Mouse (Mus musculus) kidney, postnatal 10 days (tissue): Measurements from ENCODE around the gene Eml3.
"Not testable (repeated sequence)": the region's sequence is repeated elsewhere in the genome, so short reads cannot be mapped to it uniquely, and the experiment has no call there.

ENCODE experiments used
- DNase-seq: peaks from one replicate; pipeline ENCODE4 v3.0.0; 2021; ENCODE audit warnings: mixed read lengths

Eml3 gene

GRCm38 (mm10) chr19:8953135-8954039 is 24.0 kb downstream of the Eml3 start, which contains the start of gene Tut1:
TSS of gene Tut1 (plus strand) at chr19:8953847.
- DNase-seq: peak; percentile 92

GRCm38 (mm10) chr19:8954171-8954570 is 24.8 kb downstream of the Eml3 start:
- DNase-seq: no peak

- no peak for DNase-seq
Measured at GRCm38 (mm10) chr19:8962256-8962655, 32.9 kb downstream of the Eml3 start.

- peak; percentile 25 for DNase-seq
Measured at GRCm38 (mm10) chr19:8965075-8965474, 35.7 kb downstream of the Eml3 start.

GRCm38 (mm10) chr19:8965771-8966170 is 36.4 kb downstream of the Eml3 start:
- peak; percentile 50 for DNase-seq

GRCm38 (mm10) chr19:8966198-8966589 is 36.8 kb downstream of the Eml3 start:
- no peak for DNase-seq

GRCm38 (mm10) chr19:8966590-8967372 is 37.4 kb downstream of the Eml3 start, which contains the start of gene Eef1g:
TSS of gene Eef1g (plus strand) at chr19:8967041.
- peak; percentile 99 for DNase-seq

- DNase-seq: no peak
Measured at GRCm38 (mm10) chr19:8967373-8967743, 38.0 kb downstream of the Eml3 start.

- DNase-seq: no peak
Measured at GRCm38 (mm10) chr19:8967893-8968292, 38.5 kb downstream of the Eml3 start.

- not testable (repeated sequence) for DNase-seq
Measured at GRCm38 (mm10) chr19:8972491-8972890, 43.1 kb downstream of the Eml3 start.

- no peak for DNase-seq
Measured at GRCm38 (mm10) chr19:8974638-8975037, 45.3 kb downstream of the Eml3 start.

GRCm38 (mm10) chr19:8975491-8975890 is 46.1 kb downstream of the Eml3 start:
- DNase-seq: no peak

GRCm38 (mm10) chr19:8976535-8976934 is 47.2 kb downstream of the Eml3 start:
- DNase-seq: peak; percentile 66

GRCm38 (mm10) chr19:8980771-8981170 is 51.4 kb downstream of the Eml3 start:
- no peak for DNase-seq

- peak; percentile 27 for DNase-seq
Measured at GRCm38 (mm10) chr19:8981450-8982168, 52.3 kb downstream of the Eml3 start.

GRCm38 (mm10) chr19:8982303-8983149 is 53.2 kb downstream of the Eml3 start:
- no peak for DNase-seq

- peak; percentile 31 for DNase-seq
Measured at GRCm38 (mm10) chr19:8983150-8983650, 53.8 kb downstream of the Eml3 start.

- peak; percentile 75 for DNase-seq
Measured at GRCm38 (mm10) chr19:8984255-8984868, 55.0 kb downstream of the Eml3 start.

GRCm38 (mm10) chr19:8985891-8986290 is 56.5 kb downstream of the Eml3 start:
- DNase-seq: no peak

- no peak for DNase-seq
Measured at GRCm38 (mm10) chr19:8987816-8988215, 58.5 kb downstream of the Eml3 start.

- peak; percentile 44 for DNase-seq
Measured at GRCm38 (mm10) chr19:8988346-8989065, 59.2 kb downstream of the Eml3 start.
